Mouse (Mus musculus): ENCODE measurements around the gene Olfr1036. TPM values are rescaled to one million over a fixed set of nuclear protein-coding genes. Genes with fewer than 3 reads are reported as not detected.
"Not testable (repeated sequence)": the region's sequence is repeated elsewhere in the genome, so short reads cannot be mapped to it uniquely, and the experiment has no call there.

Olfr1036 gene
- polyA plus RNA-seq (2015; fragmentation: Nextera tagmentation; extraction: Ambion mirVana): not detected in 2 replicates

DNA sequence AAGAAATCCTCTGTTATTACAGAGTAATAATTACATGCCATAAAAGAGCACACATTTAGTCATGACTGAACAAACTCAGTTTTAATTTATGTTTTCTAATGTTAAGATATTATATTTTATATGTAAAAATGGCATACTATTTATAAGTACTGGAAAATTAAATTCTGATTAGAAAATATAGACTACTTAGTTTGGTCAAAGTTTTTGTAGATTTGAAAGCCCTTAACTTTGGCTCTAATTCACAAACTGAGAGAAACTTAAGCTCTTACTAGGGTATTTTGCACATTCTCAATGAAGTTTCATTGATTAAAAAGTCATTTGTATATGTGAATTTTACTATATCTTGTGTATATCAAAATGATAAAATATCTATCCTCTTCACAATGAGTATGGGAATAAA is at the start of gene Olfr1036:
Gene Olfr1036, plus strand, starts transcription at position 301 of the 400 bp plus-strand sequence.
- not testable (repeated sequence) for H3K4me2 ChIP-seq; H3K9ac ChIP-seq; H3K36me3 ChIP-seq; H3K4me1 ChIP-seq; H3K27me3 ChIP-seq (replicated peaks); H3K4me3 ChIP-seq; ATAC-seq (ENCODE audit: extremely low read depth, insufficient number of reproducible peaks, low FRiP score, low TSS enrichment); H3K27ac ChIP-seq (replicated peaks); H3K9me3 ChIP-seq

DNA sequence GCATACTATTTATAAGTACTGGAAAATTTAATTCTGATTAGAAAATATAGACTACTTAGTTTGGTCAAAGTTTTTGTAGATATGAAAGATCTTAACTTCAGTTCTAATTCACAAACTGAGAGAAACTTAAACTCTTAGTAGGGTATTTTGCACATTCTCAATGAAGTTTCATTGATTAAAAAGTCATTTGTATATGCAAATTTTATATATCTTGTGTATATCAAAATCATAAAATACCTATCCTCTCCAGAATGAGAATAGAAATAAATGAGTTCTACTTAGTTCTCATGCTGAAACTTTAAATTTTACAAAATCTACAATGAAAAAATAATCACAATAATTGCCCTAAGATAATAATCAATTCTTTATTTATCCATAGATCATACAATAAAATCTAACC is 28.2 kb upstream of the Olfr1036 start, which contains the start of gene Olfr1034:
Gene Olfr1034, plus strand, starts transcription at position 301 of the 400 bp plus-strand sequence.
- no peaks in the 10 kb centered on the region for H3K9me3 ChIP-seq
- H3K27ac ChIP-seq (replicated peaks): no peak within 1 kb of the TSS
- H3K36me3 ChIP-seq: no peaks in the 10 kb centered on the region
- H3K4me2 ChIP-seq: no peak within 1 kb of the TSS
- H3K4me3 ChIP-seq: no peak within 1 kb of the TSS
- H3K27me3 ChIP-seq (replicated peaks): no peaks in the 10 kb centered on the region
- H3K9ac ChIP-seq: no peak within 1 kb of the TSS
- ATAC-seq (ENCODE audit: extremely low read depth, insufficient number of reproducible peaks, low FRiP score, low TSS enrichment): no peak
- H3K4me1 ChIP-seq: no peaks in the 10 kb centered on the region

DNA sequence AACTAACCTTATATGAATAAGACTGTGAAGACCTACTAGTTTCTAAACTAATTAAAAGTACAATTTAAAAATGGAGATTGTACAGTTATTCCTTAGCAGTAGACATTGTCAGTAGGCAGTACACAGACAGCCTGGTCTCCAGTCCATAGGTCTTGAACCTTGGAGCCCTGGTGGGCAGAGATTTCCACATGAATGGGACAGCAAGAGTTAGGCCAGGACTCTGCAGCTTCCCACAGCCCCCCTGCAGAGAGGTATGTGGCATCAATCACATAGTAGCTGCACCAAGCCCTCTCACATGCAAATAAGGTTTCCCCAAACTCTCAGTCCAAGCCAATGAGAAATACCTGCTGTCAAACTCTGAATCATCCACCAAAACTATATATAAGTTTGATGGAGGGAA is 23.0 kb upstream of the Olfr1036 start:
- H3K36me3 ChIP-seq: not testable (repeated sequence)

DNA sequence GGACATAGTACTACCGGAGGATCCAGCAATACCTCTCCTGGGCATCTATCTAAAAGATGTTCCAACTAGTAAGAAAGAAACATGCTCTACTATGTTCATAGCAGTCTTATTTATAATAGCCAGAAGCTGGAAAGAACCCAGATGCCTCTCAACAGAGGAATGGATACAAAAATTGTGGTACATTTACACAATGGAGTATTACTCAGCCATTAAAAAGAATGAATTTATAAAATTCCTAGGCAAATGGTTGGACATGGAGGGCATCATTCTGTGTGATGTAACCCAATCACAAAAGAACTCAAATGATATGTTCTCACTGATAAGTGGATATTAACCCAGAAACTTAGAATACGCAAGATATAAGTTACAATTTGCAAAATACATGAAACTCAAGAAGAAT is 10.0 kb upstream of the Olfr1036 start:
- not testable (repeated sequence) for ATAC-seq (ENCODE audit: extremely low read depth, insufficient number of reproducible peaks, low FRiP score, low TSS enrichment); H3K4me2 ChIP-seq
- WGBS: 88% methylated on average over 2 of the region's 2 CpGs

More for the DNA sequence above, 23.0 kb upstream of the Olfr1036 start:
- not testable (repeated sequence) for H3K4me3 ChIP-seq; H3K27ac ChIP-seq (replicated peaks); H3K4me1 ChIP-seq; H3K27me3 ChIP-seq (replicated peaks); H3K4me2 ChIP-seq; H3K9me3 ChIP-seq; H3K9ac ChIP-seq; ATAC-seq (ENCODE audit: extremely low read depth, insufficient number of reproducible peaks, low FRiP score, low TSS enrichment)

DNA sequence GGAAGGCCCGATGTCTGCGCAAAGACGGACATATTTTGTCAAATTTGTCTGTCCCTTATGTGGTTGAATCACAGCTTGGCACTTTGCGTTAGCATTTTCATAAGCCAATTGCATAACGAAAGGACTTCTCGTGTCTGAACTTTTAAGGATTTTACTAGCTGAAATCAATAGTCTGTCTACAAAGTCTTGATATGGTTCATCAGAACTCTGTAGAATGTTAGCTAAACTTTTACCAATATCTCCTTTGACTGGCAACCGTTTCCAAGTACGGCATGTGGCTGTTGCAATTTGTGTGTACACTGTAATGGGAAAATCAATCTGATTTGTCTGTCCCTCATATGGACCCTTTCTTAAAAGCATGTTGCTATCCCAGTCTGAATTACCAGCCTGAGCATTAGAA is 3.6 kb upstream of the Olfr1036 start:
- no peak for ATAC-seq (ENCODE audit: extremely low read depth, insufficient number of reproducible peaks, low FRiP score, low TSS enrichment)
- H3K27me3 ChIP-seq (replicated peaks): no peaks in the 10 kb centered on the region
- 90% methylated on average over 8 of the region's 8 CpGs for WGBS

More for the DNA sequence above, 10.0 kb upstream of the Olfr1036 start:
- not testable (repeated sequence) for H3K27me3 ChIP-seq (replicated peaks); H3K36me3 ChIP-seq; H3K27ac ChIP-seq (replicated peaks); H3K9me3 ChIP-seq; H3K4me1 ChIP-seq; H3K9ac ChIP-seq; H3K4me3 ChIP-seq

DNA sequence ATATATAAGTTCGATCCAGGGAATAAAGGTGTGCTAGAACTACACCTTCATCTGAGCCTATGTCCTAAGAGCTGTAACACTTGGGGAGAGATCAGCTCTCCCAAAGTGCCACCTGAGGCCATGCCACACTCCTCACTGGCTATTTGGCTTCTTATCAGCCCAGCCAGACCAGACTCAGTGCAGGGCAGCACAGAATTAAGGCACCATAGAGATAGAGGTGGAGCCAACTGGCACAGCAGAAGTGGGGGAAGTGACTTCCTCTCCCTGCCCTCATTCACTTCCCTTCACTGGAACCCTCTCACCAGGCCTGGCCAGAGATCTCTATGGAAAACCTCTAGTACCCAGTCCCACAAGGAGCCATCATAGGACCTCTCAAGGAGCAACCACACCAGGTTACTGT is 6.7 kb downstream of the Olfr1036 start:
- 69% methylated on average over 1 of the region's 1 CpGs for WGBS
- not testable (repeated sequence) for H3K4me2 ChIP-seq; H3K27ac ChIP-seq (replicated peaks); H3K9me3 ChIP-seq; H3K4me3 ChIP-seq; H3K36me3 ChIP-seq; ATAC-seq (ENCODE audit: extremely low read depth, insufficient number of reproducible peaks, low FRiP score, low TSS enrichment); H3K4me1 ChIP-seq; H3K27me3 ChIP-seq (replicated peaks); H3K9ac ChIP-seq

More for the DNA sequence above, 3.6 kb upstream of the Olfr1036 start:
- no peak overlapping the region for H3K4me3 ChIP-seq
- H3K36me3 ChIP-seq: no peaks in the 10 kb centered on the region
- H3K4me1 ChIP-seq: no peaks in the 10 kb centered on the region
- H3K9me3 ChIP-seq: no peaks in the 10 kb centered on the region
- no peak overlapping the region for H3K4me2 ChIP-seq
- H3K9ac ChIP-seq: no peak overlapping the region
- no peak overlapping the region for H3K27ac ChIP-seq (replicated peaks)

DNA sequence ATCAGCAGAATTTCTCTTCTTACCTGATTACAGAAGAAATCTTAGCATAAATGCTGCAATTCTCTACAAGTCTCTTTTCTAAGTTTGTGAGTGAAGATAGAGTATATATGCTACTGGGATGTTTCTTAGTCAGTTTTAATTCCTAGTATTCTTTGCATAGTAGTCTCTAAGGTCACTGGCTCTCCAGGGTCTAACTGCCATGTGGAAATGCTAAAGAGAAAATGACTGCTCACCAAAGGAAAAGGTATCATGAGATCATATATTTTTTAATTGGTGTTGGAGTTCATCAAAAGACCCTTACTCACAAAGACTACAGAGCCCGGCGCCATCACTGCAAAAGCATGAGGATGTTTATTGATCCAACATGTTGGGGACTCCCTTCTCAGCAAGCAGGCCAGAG is 13.5 kb downstream of the Olfr1036 start, which contains the start of gene Olfr1037:
Gene Olfr1037, minus strand, starts transcription at position 101 of the 400 bp plus-strand sequence.
- H3K9ac ChIP-seq: no peak within 1 kb of the TSS
- no peaks in the 10 kb centered on the region for H3K36me3 ChIP-seq
- no peak for ATAC-seq (ENCODE audit: extremely low read depth, insufficient number of reproducible peaks, low FRiP score, low TSS enrichment)
- no peaks in the 10 kb centered on the region for H3K27me3 ChIP-seq (replicated peaks)
- H3K27ac ChIP-seq (replicated peaks): no peak within 1 kb of the TSS
- 75% methylated on average over 2 of the region's 2 CpGs for WGBS
- H3K4me1 ChIP-seq: no peaks in the 10 kb centered on the region
- no peak within 1 kb of the TSS for H3K4me3 ChIP-seq
- H3K9me3 ChIP-seq: no peaks in the 10 kb centered on the region
- no peak within 1 kb of the TSS for H3K4me2 ChIP-seq

Other genes with a start within 250 kb of the Olfr1036 start
- not detected in 2 replicates for gene Olfr1019, start 228.5 kb upstream of the Olfr1036 start, polyA plus RNA-seq (2015; fragmentation: Nextera tagmentation; extraction: Ambion mirVana)
- gene Olfr1020, start 227.0 kb upstream of the Olfr1036 start, polyA plus RNA-seq (2015; fragmentation: Nextera tagmentation; extraction: Ambion mirVana): not detected in 2 replicates
- not detected in 2 replicates for gene Olfr1022, start 205.4 kb upstream of the Olfr1036 start, polyA plus RNA-seq (2015; fragmentation: Nextera tagmentation; extraction: Ambion mirVana)
- not detected in 2 replicates for gene Olfr1023, start 188.4 kb upstream of the Olfr1036 start, polyA plus RNA-seq (2015; fragmentation: Nextera tagmentation; extraction: Ambion mirVana)
- gene Olfr1024, start 168.9 kb upstream of the Olfr1036 start, polyA plus RNA-seq (2015; fragmentation: Nextera tagmentation; extraction: Ambion mirVana): not detected in 2 replicates
- not detected in 2 replicates for gene Olfr1025-ps1, start 158.8 kb upstream of the Olfr1036 start, polyA plus RNA-seq (2015; fragmentation: Nextera tagmentation; extraction: Ambion mirVana)
- gene Olfr1026, start 152.4 kb upstream of the Olfr1036 start, polyA plus RNA-seq (2015; fragmentation: Nextera tagmentation; extraction: Ambion mirVana): not detected in 2 replicates
- not detected in 2 replicates for gene Olfr1028, start 123.6 kb upstream of the Olfr1036 start, polyA plus RNA-seq (2015; fragmentation: Nextera tagmentation; extraction: Ambion mirVana)
- not detected in 2 replicates for gene Olfr1029, start 100.1 kb upstream of the Olfr1036 start, polyA plus RNA-seq (2015; fragmentation: Nextera tagmentation; extraction: Ambion mirVana)
- gene Olfr1030, start 94.7 kb upstream of the Olfr1036 start, polyA plus RNA-seq (2015; fragmentation: Nextera tagmentation; extraction: Ambion mirVana): not detected in 2 replicates
- gene Olfr1031, start 83.7 kb upstream of the Olfr1036 start, polyA plus RNA-seq (2015; fragmentation: Nextera tagmentation; extraction: Ambion mirVana): not detected in 2 replicates
- gene Olfr1032, start 68.5 kb upstream of the Olfr1036 start, polyA plus RNA-seq (2015; fragmentation: Nextera tagmentation; extraction: Ambion mirVana): not detected in 2 replicates
- gene Olfr1033, start 53.4 kb upstream of the Olfr1036 start, polyA plus RNA-seq (2015; fragmentation: Nextera tagmentation; extraction: Ambion mirVana): 2.2 and 2.3 TPM in 2 replicates
- 0.13 TPM in 1 of 2 replicates, not detected in the other for gene Olfr1034, start 28.1 kb upstream of the Olfr1036 start, polyA plus RNA-seq (2015; fragmentation: Nextera tagmentation; extraction: Ambion mirVana)
- not detected in 2 replicates for gene Olfr1037, start 13.4 kb downstream of the Olfr1036 start, polyA plus RNA-seq (2015; fragmentation: Nextera tagmentation; extraction: Ambion mirVana)
- not detected in 2 replicates for gene Olfr1039, start 61.9 kb downstream of the Olfr1036 start, polyA plus RNA-seq (2015; fragmentation: Nextera tagmentation; extraction: Ambion mirVana)
- not detected in 2 replicates for gene Olfr1040, start 72.7 kb downstream of the Olfr1036 start, polyA plus RNA-seq (2015; fragmentation: Nextera tagmentation; extraction: Ambion mirVana)
- gene Olfr1042, start 87.8 kb downstream of the Olfr1036 start, polyA plus RNA-seq (2015; fragmentation: Nextera tagmentation; extraction: Ambion mirVana): not detected in 2 replicates
- not detected in 2 replicates for gene Olfr1043, start 93.5 kb downstream of the Olfr1036 start, polyA plus RNA-seq (2015; fragmentation: Nextera tagmentation; extraction: Ambion mirVana)
- gene Olfr1044, start 103.8 kb downstream of the Olfr1036 start, polyA plus RNA-seq (2015; fragmentation: Nextera tagmentation; extraction: Ambion mirVana): not detected in 2 replicates
- gene Olfr52, start 111.7 kb downstream of the Olfr1036 start, polyA plus RNA-seq (2015; fragmentation: Nextera tagmentation; extraction: Ambion mirVana): not detected in 2 replicates
- gene Olfr1045, start 129.0 kb downstream of the Olfr1036 start, polyA plus RNA-seq (2015; fragmentation: Nextera tagmentation; extraction: Ambion mirVana): not detected in 2 replicates
- gene Olfr1046, start 145.3 kb downstream of the Olfr1036 start, polyA plus RNA-seq (2015; fragmentation: Nextera tagmentation; extraction: Ambion mirVana): not detected in 2 replicates
- not detected in 2 replicates for gene Olfr1047, start 157.4 kb downstream of the Olfr1036 start, polyA plus RNA-seq (2015; fragmentation: Nextera tagmentation; extraction: Ambion mirVana)
- not detected in 2 replicates for gene Olfr1048, start 166.3 kb downstream of the Olfr1036 start, polyA plus RNA-seq (2015; fragmentation: Nextera tagmentation; extraction: Ambion mirVana)
- gene Olfr1049, start 184.3 kb downstream of the Olfr1036 start, polyA plus RNA-seq (2015; fragmentation: Nextera tagmentation; extraction: Ambion mirVana): not detected in 2 replicates
- not detected in 2 replicates for gene Olfr1051, start 205.1 kb downstream of the Olfr1036 start, polyA plus RNA-seq (2015; fragmentation: Nextera tagmentation; extraction: Ambion mirVana)
- not detected in 2 replicates for gene Olfr1052, start 218.5 kb downstream of the Olfr1036 start, polyA plus RNA-seq (2015; fragmentation: Nextera tagmentation; extraction: Ambion mirVana)
- gene Olfr1053, start 241.3 kb downstream of the Olfr1036 start, polyA plus RNA-seq (2015; fragmentation: Nextera tagmentation; extraction: Ambion mirVana): not detected in 2 replicates